Mouse (Mus musculus) cerebellum, postnatal 10 days (tissue): ENCODE data around the gene Dhrs7.
"Not testable (repeated sequence)": the region's sequence is repeated elsewhere in the genome, so short reads cannot be mapped to it uniquely, and the experiment has no call there.

Experiments used
- DNase-seq, 2 experiments: peaks; one replicate each; pipeline ENCODE4 v3.0.0; 2021; ENCODE audit warnings: mixed read lengths in 2 of 2

Gene Dhrs7

GRCm38 (mm10) chr12:72664735-72665337, at the start of gene Dhrs7:
TSS of gene Dhrs7 (minus strand) at chr12:72664909.
- DNase-seq, result peak; percentile 89 to 91

DNA sequence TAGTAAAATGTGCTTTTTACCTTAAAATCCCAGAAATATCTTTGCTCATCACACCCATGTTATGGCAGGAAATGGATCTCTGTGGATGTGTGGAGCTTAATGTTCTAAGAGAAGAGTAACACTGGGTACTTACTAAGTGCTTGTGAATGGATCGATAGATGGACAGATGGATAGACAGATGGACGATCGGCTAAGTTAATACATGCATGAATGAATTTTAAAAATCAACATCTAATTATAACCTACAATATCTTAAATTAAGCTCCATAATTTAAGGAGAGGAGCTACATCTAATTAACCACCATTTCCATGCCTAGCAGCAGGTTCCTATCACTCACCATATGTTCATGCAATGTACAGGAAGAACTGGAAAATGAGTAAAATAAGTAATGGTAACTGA, 45.3 kb upstream of the Dhrs7 start:
- DNase-seq, result no peak

- DNase-seq, result no peak
Observed at GRCm38 (mm10) chr12:72704068-72704467, 39.4 kb upstream of the Dhrs7 start.

GRCm38 (mm10) chr12:72700013-72700412, 35.3 kb upstream of the Dhrs7 start:
- DNase-seq, result no peak

DNA sequence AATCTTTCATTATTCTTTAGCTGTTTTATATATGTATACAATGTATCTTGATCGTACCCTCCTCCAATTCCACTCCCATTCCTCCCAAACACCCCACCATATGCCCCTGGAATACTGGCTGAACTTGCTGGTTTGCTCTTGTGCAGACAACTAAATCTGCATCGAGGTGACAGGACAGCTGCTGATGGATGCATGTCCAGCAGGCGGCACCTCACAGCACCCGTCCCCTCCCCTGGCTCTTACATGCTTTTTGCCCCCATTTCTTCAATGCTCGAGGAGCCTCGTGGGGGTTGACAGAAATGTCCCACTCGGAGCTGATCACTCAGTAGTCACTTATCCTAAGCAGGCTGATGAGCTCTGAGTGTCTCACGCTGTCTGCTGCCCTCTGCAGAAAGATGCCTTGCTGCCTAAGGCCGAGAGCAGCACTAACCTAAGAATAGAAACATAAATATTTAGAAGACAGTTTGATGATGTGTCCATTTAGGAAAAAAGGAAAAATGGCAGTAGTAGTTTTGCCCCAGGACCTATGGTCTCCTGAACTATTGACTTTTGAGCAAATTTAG, 30.3 kb upstream of the Dhrs7 start:
- peak; percentile 38 to 43 for DNase-seq

GRCm38 (mm10) chr12:72694438-72694837, 29.7 kb upstream of the Dhrs7 start:
- DNase-seq, result peak; percentile 60 to 61

GRCm38 (mm10) chr12:72693895-72694294, 29.2 kb upstream of the Dhrs7 start:
- DNase-seq, result peak; percentile 67 to 79

- not testable (repeated sequence) for DNase-seq
Observed at GRCm38 (mm10) chr12:72688281-72688680, 23.6 kb upstream of the Dhrs7 start.

GRCm38 (mm10) chr12:72687741-72688140, 23.0 kb upstream of the Dhrs7 start:
- not testable (repeated sequence) for DNase-seq

DNA sequence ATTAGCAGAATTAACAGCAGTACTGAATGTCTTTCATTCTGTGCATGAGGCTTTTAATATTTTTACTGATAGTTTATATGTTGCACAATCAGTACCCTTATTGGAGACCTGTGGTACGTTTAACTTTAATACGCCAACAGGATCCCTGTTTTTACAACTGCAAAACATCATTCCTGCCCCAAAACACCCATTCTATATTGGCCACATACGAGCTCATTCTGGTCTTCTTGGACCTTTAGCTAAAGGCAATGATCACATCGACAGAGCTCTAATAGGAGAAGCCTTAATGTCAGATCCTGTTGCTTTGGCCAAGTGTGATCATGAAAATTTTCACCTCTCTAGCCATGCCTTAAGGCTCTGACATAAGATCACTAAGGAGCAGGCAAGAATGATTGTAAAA, 21.9 kb upstream of the Dhrs7 start:
- DNase-seq, result not testable (repeated sequence)

DNA sequence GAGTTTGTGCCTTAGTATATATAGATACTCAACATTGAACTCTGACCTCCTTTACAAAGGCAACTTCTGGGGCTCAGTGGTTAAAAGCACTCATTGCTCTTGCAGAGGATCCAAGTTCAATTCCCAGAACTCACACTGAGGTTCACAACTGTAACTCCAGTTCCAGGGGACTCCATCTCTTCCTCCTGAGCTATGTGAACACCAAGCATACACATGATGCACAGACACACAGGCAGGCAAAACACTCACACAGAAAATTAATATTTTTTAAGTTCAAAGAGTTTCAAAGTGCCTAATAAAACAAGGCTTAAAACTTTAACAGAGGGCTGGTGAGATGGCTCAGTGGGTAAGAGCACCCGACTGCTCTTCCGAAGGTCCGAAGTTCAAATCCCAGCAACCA, 18.9 kb upstream of the Dhrs7 start:
- no peak for DNase-seq

DNA sequence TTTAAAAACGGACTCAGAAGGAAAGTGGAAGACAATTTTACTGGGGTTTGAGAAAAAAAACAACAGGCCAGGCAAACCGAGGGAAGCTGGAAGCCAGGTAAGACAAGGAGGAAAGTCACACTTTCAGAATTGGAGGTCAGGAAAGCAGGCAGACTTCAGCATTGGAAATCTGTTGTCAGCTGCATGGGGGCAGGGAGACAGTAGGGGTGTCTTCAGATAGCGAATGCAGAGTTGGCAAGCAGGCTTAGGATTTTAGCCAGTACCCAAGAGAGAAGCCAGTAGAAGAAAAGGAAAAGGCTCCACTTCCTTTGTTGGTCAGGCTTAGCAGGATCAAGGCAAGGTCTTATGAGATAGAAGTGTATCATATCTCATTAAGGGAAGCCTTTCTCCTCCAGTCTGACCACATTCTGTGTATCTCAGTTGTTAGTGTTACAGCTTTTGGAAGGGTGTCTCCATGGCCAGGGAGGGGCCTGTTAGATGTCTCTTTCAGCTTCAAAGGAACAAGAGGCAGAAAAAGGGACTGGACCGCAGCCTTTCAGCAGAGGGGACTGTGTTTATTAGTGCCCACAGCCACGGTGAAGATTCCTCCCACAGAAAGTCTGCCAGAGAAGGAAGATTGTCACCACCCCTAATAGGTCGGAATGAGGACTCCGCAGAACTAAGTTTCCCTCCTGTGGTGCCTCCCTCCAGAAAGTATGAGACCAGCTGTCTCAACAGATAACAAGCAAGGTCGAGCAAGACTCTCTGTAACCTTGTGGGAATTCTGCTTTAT, 18.0 kb upstream of the Dhrs7 start:
- DNase-seq, result peak; percentile 42 to 56

GRCm38 (mm10) chr12:72681919-72682318, 17.2 kb upstream of the Dhrs7 start:
- no peak for DNase-seq

GRCm38 (mm10) chr12:72679635-72680034, 14.9 kb upstream of the Dhrs7 start:
- DNase-seq, result no peak

GRCm38 (mm10) chr12:72674820-72675219, 10.1 kb upstream of the Dhrs7 start:
- peak; percentile 51 to 64 for DNase-seq

GRCm38 (mm10) chr12:72674079-72674797, 9.5 kb upstream of the Dhrs7 start:
- no peak for DNase-seq

GRCm38 (mm10) chr12:72671516-72672135, 6.9 kb upstream of the Dhrs7 start:
- no peak for DNase-seq

DNA sequence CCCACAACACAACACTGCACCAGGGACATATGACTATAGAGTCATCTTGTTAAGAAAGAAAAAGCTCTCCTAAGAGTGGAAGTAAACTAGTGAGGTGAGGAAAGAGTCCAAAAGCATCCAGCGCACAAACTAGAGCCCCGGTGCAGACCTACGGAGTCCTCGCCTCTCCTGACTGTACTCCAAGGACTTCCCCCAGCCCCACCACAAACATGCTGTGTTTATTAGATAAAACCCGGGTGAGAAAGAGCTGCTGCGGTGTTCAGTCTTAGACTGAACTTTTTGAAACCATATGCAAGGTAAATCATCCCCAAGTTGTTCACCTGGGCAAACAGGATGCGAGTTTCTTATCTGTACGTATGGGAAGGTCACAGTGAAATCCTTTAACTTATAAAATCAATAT, 6.2 kb upstream of the Dhrs7 start:
- DNase-seq, result no peak

- no peak for DNase-seq
Observed at GRCm38 (mm10) chr12:72667868-72668469, 3.3 kb upstream of the Dhrs7 start.

DNA sequence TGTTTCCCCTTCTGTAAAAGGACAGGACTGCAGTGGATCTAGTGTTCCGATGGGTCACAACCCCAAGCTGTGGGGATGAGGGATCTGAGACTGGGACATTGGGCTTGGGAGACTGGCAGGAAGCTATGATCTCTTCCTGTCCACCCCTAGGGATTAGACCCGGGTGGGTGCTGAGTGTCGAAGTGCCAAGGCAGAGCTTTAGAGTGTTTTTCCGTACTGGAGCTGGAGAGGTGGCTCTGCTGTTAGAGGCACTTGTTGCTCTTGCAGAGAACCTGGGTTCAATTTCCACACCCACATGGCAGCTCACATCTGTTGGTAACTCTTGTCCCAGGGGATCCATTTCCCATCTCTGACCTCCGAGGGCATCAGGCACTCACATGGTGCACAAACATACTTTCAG, 1.3 kb upstream of the Dhrs7 start:
- DNase-seq, result no peak

DNA sequence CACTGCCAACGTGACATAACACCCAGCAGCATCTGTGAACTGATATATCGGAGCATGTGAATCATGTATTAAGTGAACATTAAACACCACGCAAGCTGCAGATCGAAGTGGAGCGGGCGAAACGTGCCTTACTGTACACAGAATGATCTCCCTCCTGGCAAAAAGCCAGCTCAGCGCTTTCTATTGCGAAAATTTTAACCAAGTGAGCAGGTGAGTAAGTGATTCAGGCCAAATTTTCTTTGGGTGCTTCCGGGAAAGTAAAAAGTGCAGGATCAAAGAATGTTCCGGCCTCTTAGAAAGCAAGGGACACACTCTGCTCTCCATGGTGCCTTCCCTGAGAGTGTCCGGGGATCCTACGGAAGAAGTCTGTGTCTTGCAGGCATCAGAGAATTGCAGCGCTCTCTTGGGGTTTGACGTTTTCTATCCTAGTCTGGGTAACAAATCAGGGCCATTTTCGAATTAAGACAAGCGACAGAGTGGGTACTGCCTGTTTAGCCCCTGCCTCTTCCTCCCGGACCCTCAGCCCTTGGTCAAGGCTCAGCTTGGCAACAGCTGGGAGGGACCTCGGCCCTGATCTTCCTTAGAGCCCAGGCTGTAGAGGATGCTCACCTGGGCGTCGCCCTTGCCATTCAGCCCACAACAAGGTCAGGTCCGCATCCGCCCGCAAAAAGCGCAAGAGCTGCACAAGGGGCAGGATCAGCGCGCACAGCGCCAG, 532 bp downstream of the Dhrs7 start:
- DNase-seq, result peak; percentile 61 to 74

DNA sequence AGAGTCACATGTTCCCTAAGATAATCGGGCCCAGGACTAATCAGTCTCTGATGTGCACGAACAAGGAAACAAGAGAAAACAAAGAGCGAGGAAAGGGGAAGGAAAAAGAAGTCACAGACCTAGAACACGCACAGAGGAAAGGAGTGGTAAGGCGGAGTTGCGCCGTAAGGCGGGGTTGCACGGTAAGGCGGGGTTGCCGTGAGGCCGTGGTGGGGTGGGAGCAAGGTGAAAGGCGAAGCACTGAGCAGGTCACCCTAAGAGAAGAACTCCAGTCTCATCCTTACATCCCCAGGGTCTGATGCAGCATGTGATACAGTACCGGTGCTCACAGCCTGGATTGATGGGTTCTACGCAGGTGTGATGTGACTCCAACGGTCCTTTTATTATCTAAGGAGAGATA, 8.9 kb downstream of the Dhrs7 start:
- no peak for DNase-seq
